Mouse (Mus musculus) c-Kit-positive CD71-negative TER-119-negative erythroid progenitor cells, embryonic 14.5 days (primary cell): ENCODE data around the gene Mapre3.

Experiments
- DNase-seq: peaks from one replicate; pipeline ENCODE4 v3.0.0-alpha.2; 2013; ENCODE audit warnings: low read depth

The Mapre3 gene

DNA sequence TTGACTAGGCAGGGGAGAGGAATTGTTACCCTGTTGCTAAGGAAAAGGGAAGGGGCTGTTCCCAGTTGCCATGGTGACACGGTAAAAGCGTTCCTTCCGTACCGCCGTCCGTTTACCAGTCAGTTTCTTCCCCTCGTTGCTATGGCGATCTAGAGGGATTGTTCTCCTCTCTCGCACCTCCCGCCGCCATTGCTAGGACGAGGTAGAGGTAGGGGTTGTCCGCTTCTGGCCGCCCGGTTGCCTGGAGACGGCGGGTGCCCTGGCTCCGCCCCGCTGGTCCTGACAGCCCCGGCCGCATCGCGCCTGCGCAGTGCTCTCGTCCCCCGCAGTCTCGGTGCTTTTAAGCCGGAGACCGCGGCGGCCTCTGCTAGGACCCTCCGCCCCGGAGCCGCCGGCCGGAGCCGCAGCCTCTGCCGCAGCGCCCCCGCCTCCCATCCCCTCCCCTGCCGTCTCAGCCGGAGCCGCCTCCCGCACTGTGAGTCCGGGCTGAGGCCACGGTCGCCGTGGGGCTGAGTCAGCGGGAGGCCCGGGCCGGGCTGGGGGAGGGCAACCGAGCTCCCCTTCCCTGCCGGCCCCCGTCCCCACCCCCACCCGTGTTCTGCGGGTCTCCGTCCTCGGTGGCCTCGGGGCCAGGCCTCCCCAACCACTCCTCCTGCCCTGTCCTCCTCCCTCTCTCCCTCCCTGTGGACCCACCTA, at the start of gene Mapre3:
Mapre3 (plus strand) TSS at position 218 of the 696 bp plus-strand sequence.
- peak; percentile 38 for DNase-seq

DNA sequence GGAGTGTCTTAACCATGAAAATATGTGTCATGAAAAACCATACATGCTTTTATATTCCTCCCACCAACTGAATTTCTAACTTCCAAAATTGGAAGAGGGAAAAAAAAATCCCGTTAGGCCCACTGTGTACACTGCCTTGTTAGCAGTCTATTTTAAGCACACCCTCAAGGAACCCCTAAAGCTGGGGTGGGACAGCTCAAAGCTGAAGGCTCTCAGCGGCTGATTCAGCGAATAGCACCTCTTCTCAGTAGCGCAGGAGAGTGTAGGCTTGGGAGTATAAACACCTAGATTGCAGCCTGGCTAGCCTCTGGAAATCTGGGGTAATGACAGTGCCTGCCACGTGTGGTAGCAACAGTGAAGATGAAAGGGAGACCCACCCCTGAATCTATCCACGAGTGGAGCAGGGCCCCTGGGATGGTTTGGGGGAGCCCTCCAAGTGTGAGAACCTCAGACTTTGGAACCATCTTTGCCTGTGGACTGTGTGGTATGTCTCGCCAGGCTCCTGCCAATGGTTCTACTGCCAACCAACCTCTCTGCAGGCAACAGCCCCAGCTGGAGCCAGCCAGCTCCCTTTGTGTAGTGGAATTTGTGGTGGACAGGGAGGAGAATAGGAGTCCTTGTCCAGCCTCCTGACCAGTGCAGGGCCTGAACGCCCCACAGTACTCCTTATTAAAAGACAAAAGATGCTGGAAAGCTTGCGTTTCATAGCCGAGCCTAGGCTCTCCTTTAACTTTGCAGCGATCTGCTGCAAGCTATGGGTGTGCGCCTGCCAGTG, 48.7 kb upstream of the Mapre3 start:
- DNase-seq, result no peak

GRCm38 (mm10) chr5:30768082-30768481, 46.4 kb upstream of the Mapre3 start:
- DNase-seq, result no peak

DNA sequence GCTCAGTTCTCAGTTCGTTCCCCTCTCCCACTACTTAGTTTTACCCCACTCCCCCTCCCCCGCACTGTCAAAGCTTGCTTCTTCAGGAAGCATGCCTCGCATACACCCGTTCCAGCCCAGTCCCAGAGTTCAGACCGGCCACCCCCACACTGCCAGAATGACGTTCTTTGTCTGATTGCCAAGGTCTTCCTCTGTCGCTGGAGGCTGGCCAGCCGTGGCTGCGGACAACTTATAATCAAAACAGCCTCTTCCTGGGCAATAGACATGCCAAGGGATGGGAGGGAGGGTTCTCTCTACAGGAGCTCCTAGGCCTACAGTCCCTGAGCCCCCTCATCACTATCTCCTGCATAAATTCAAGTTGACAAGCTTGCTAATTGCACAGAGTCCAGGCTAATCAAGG, 45.8 kb upstream of the Mapre3 start:
- DNase-seq, result no peak

- DNase-seq, result no peak
Measured at GRCm38 (mm10) chr5:30769075-30769474, 45.4 kb upstream of the Mapre3 start.

DNA sequence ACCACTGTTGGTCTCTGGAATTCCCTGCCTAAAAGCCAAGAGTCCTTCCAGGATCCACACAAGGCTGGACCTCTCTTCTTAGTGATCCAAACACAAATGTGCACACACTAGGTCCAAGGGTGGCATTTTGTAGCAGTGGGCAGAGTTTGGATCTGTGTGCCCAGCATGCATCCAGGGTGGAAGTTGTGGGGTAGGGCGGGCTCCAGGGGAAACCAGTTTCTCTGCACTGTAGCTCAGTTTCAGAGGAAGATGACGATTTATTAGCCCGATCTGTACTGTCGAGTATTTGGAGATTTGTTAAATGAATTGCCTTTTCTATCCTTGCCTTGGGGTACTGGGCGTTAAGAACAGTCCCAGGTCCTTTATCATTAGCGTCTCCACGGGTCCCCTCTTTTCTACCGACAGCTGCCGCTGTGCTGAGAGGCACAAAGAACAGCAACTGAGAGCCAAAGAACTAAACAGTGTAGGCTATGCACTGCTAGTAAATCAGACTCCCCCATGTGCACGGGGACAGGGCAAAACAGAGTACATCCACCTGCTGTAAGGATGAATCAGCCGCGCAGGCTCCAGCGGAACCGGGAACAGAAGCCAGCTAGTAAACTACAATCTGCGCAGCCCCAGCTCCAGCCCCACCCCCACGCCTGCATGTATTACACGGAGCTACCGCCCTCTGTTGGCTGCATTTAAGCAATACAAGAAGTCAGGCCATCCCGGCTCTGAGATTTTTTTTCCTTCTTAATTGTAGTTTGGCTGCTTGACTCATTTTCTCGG, 39.7 kb upstream of the Mapre3 start:
- peak; percentile 62 for DNase-seq

GRCm38 (mm10) chr5:30780699-30781098, 33.7 kb upstream of the Mapre3 start:
- DNase-seq, result no peak

DNA sequence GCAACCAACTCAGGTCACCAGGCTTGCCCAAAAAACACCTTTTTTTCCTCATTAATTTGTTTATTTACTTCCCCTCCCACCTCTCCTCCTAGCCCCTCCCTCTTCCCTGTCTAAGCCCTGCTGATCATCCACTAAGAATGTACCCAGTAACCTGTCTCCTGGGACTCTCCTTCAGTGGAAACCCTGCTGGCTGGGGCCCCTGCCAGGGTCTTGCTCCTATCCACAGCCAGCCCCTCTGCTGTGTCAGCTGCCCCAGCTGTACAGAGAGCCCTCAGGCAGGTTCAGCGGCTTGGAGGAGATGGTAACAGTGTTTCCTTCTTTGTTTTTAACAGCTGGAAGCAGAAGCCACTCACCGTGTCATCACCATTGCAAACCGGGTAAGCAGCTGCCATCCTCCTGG, 33.3 kb upstream of the Mapre3 start:
- no peak for DNase-seq

DNA sequence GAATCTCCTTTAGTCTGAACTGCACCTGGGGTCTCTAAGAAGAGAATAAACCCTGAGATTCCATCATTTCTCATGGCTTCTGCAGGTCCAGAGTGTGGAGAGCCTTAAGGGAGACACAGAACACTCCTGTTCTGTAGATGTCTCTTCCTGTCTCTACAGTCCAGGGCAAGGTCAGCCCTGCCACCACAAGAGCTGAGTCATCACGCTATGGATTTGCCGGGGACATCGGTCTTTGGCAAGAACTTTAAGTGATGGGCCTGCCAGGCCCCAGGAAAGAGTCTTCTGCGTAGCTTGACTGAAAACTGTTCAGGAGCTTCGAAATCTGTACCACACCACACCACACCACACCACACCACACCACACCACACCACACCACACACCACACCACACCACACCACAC, 27.1 kb upstream of the Mapre3 start:
- DNase-seq, result no peak

DNA sequence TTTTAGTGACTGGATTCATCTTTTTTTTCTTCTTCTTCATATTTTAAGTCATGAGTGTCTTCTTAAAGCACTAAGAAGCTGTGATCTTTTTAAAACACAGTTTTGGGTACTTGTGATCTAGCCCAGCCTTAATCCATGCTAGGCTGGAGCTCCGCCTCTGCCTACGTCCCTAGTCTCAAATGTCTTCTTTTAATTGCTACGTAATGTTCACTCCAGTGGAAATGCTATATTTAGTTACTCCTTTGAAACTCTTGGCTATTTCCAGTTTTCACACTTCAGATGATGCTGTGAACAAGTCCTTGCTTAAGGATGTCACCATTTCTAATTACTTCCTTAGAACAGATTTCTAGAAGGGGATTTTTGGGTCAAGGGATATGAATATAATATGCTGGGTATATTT, 24.4 kb upstream of the Mapre3 start:
- no peak for DNase-seq

DNA sequence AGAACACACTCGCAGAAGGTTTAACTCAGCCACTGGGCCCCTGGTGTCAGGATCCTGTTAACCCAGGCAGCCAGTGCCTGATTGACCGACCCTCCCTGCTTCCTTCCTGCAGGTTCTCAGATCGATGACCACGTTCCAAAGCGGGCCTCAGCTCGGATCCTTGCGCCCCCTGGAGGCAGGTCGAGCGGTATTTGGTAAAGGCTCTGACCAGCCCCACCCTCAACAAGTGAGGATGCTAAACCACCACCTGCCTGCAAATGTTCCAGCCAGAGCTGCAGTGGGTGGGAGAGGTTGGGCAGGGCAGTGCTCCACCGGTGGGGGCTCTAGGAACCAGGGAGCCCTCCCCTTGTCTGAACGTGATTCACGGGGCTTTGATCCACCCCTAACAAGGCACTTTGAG, 18.3 kb upstream of the Mapre3 start:
- peak; percentile 58 for DNase-seq

GRCm38 (mm10) chr5:30797482-30797881, 17.0 kb upstream of the Mapre3 start:
- peak; percentile 30 for DNase-seq

- DNase-seq, result no peak
Measured at GRCm38 (mm10) chr5:30797982-30798381, 16.5 kb upstream of the Mapre3 start.

- no peak for DNase-seq
Measured at GRCm38 (mm10) chr5:30798965-30799364, 15.5 kb upstream of the Mapre3 start.

GRCm38 (mm10) chr5:30802724-30803467, 11.5 kb upstream of the Mapre3 start:
- DNase-seq, result no peak

- peak; percentile 79 for DNase-seq
Measured at GRCm38 (mm10) chr5:30806106-30806505, 8.3 kb upstream of the Mapre3 start.

GRCm38 (mm10) chr5:30815120-30815465, 652 bp downstream of the Mapre3 start:
- no peak for DNase-seq

DNA sequence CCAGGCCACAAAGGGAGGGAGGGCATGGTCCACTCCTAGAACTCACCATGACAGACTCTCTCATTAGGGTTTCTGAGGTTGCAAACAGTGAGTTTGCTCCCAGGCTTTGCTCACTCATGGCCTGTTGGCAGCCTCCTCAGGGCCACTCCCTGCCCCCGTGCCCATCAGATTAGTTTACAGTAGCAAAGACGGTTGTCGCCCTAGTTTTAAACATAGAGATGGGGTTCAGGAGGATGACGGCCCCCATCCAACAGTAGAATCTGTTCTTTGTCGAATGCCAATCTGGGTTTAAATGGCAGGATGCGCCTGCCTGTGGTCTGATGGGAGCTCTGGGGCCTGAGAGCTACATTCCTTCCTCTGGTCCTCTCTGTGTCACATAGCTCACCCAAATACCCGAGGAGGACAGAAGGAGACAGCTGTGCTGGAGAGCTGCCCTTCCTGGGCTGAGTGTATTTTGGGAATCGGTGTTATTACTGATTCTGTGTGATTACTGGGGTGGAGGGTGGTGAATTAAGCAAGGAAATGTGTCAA, 1.9 kb downstream of the Mapre3 start:
- DNase-seq, result no peak

- DNase-seq, result no peak
Measured at GRCm38 (mm10) chr5:30818758-30819309, 4.4 kb downstream of the Mapre3 start.

- no peak for DNase-seq
Measured at GRCm38 (mm10) chr5:30822689-30823088, 8.2 kb downstream of the Mapre3 start.

DNA sequence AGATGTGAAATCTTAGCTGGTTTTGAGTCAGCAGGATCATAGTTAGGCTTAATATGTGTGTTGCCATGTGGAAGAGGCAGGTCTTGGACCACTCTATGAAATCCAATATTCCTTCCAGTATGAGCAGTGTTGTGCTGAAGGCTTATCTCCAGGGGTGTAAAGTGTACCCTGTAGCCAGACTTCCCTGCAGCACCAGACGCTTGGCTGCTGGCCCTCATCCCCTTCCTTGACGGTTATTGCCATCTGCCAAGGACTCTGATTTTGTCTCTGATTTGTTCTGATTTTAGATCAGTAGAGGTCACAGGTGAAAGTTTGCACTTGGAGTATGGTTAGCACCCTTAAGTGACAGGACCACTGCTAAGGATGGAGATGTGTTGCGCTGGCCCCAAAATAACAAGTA, 8.7 kb downstream of the Mapre3 start:
- DNase-seq, result no peak
